Mouse (Mus musculus) left cerebral cortex, adult 2 months (tissue): ENCODE results near the gene Psmd7. TPM values are rescaled to one million over a fixed set of nuclear protein-coding genes. Genes with fewer than 3 reads are reported as not detected.
A peak's percentile ranks its signal among the peaks of the same experiment; 100 is the strongest.

Experiments used
- DNase-seq, 2 experiments: peaks; one replicate each; pipeline ENCODE4 v3.0.0; 2021 to 2022; ENCODE audit warnings: low spot score in 2 of 2, mixed read lengths in 1 of 2; ENCODE audit errors: extremely low spot score in 1 of 2
- H3K27ac ChIP-seq: fragments of 200-600 bp; 2 replicates; pipeline ENCODE4 v1.8.1; 2022
- H3K4me3 ChIP-seq: fragments of 200-600 bp; 2 replicates; pipeline ENCODE4 v1.8.1; 2022
- CTCF ChIP-seq: fragments of 200-600 bp; IDR thresholded peaks from 2 replicates; pipeline ENCODE4 v1.8.1; 2022; ENCODE audit warnings: antibody characterized with exemption, mild to moderate bottlenecking, moderate library complexity
- intact Hi-C: fragments of 180-260 bp; cut with DNase I; formaldehyde crosslinking; loops from one replicate; pipeline ENCODE4 v1.15.1; 2025
- total RNA-seq, 2 experiments: library from RNA; stranded (reverse); gene quantifications; 2 replicates each; pipeline ENCODE4 v1.2.3; 2021

Gene Psmd7
- total RNA-seq, 2 experiments from 2014 or later, result 104 to 111 TPM

DNA sequence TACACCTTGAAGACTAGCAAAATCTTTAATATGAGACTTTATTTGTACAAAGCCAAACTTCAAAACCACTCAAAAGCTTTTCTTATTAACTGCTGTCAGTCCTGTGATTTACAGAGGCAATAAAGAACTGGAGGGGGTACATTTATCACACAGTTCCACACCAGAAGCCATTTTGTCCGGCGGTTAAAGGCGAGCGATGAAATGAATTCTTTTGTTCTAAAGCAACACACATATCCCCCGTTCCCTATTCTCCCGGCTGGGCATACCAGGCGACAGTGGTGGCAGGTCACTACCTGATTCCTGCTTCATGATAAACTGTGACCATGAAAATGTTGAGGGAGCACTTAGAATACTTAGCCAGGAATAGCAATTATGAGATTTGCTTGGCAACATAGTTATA, 20.5 kb upstream of the Psmd7 start:
- no peak overlapping the region for H3K27ac ChIP-seq
- intact Hi-C loops, result loop anchor here (10.0 kb wide), 3 partner anchors 206 to 346 kb away; no protein-coding TSS in a partner anchor
- no peak for DNase-seq
- no peak overlapping the region for H3K4me3 ChIP-seq
- no peak for TF ChIP-seq CTCF

DNA sequence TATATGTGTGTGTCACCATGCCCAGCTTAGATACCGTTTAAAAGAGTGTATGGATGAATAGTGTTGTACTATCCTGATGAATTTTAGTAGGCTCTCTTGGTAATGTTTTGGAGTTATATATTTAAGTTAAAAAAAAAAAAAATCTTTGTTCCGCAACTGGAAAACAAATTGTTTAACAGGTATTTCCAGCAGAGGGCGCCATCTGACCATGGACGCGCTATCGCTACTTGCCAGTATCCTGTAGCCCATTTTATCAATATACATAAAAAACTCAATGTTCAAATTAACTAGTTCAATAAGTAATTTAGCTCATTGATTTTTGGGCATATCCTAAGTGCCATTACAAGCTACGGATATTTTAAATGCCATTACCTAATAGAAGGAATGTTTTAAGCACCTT, 14.8 kb upstream of the Psmd7 start:
- intact Hi-C loops, result loop anchor here (2.0 to 10.0 kb wide), 6 partner anchors 82 to 1814 kb away; no protein-coding TSS in a partner anchor
- no peak overlapping the region for H3K4me3 ChIP-seq
- peak; percentile 57 to 61 for DNase-seq
- peak; percentile 93 for TF ChIP-seq CTCF
- H3K27ac ChIP-seq, result no peak overlapping the region

DNA sequence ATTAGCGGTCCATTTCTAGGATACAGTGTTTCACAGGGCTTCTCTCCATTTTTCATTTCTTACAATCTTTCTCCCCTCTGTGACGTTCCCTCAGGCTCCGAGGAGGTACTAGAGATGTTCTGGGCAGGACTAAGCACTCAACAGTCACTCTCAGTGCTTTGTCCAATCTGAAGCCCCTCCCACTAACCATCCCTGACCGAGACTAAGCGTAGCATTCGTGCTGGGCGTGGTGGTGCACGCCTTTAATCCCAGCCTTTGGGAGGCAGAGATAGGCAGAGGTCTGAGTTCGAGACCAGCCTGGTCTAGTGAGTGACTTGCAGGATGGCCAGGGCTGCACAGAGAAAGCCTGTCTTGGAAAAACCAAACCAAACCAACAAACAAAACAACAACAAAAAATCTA, 11.4 kb upstream of the Psmd7 start:
- no peak overlapping the region for H3K4me3 ChIP-seq
- no peak overlapping the region for H3K27ac ChIP-seq
- DNase-seq, result no peak
- intact Hi-C loops, result loop anchor here (5.0 to 10.0 kb wide), 5 partner anchors 215 to 1818 kb away; no protein-coding TSS in a partner anchor
- TF ChIP-seq CTCF, result no peak

DNA sequence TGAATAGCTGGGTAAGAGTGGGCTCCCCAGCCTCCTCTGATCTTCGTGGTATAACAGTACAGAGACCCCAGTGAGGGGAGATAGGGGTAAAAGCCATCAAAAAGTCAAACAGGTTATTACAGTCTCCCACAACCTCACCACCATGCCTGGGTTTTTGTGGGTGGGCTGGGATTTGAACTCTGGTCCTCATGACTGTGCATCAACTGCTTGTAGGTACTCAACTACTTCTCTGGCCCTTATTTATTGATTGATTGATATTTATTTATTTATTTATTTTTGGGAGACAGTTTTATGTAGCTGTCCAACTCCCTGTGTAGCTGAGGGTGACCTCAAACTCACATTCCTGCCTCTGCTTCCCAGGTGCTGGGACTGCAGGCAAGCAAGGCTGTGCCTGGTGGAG, 9.5 kb upstream of the Psmd7 start:
- no peak for DNase-seq
- Histone ChIP-seq H3K4me3 (no peak overlapping the region), H3K27ac (no peak overlapping the region)
- intact Hi-C loops, result no loop called here
- TF ChIP-seq CTCF, result no peak

DNA sequence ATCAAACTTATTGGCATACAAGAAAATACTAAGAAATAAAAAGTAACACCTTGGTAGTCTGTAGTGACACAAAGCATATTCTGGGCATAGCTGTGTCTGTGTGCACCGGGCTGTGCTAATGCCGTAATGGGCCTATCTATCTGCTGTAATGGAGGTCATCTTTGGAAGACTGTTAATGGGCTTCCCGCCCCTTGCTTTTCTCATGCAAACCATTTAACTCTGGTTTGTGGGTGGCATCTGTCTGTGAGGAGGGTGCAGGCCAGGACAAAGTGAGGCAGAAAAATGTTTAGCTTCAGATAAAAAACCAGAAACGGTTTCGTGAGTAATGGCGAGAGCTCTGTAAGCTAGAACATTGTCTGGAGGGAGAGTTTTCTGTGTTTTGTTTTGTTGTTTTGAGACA, 6.6 kb upstream of the Psmd7 start:
- intact Hi-C loops, result no loop called here
- no peak for DNase-seq
- H3K27ac ChIP-seq, result no peak overlapping the region
- TF ChIP-seq CTCF, result no peak
- H3K4me3 ChIP-seq, result no peak overlapping the region

DNA sequence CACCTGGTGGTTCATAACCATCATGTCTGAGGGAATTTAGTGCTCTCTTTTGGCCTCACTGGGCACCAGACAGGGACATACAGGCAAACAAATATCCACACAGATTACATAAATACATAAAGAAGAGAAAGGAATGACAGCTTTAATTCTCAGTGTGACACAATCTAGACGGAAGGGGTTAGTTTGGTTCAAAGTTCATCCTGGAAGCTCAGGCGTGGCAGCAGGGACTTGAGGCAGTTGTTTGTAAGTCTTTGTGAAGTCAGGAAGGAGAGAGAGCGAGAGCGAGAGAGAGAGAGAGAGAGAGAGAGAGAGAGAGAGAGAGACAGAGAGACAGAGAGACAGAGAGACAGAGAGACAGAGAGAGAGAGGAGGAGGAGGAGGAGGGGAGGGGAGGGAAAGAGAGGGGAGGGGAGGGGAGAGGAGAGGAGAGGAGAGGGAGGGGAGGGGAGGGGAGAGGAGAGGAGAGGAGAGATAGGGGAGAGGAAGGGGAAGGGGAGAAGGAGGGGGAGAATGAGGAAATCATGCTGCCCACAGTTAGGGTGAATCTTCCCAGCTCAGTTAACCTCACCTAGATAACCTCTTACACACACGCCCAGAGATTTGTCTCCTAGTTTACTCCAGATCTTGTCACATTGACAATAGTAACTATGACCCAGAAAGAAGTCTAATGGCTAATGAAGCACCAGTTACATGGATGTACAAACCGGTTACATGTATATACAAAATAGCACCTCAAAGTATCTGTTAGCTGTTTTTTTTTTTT, 5.9 kb upstream of the Psmd7 start:
- no peak overlapping the region for H3K4me3 ChIP-seq
- intact Hi-C loops, result no loop called here
- TF ChIP-seq CTCF, result no peak

DNA sequence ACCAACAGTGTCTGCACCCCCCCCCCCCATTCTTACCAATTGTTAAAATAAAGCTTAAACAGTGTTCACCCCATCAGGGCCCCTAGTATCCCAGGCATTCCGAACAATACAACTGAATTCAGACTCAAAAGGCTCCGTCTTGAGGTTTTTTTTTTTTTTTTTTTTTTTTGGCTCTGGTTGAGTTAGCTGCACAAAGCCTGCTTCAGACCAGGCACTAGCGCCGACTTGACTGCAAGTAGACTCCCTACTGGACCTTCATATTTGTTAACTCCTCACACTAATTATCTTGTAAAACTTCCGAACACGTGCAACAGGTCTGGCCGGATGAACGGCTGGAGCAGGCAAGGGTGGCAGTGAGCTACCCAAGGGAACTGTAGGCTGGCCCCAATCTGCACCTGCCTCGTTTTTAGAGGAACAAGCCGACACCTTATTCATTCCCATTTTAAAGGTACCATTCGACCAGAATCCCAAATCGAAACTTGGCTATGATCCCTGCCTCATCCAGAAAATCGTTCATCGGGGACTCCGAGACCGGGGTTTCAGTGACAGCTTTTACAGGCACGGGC, 752 bp downstream of the Psmd7 start:
- Histone ChIP-seq H3K27ac (peak overlapping the region; percentile 99), H3K4me3 (peak overlapping the region; percentile 80)
- no peak for TF ChIP-seq CTCF
- no peak for DNase-seq
- intact Hi-C loops, result no loop called here

More for the DNA sequence above, 5.9 kb upstream of the Psmd7 start:
- no peak overlapping the region for H3K27ac ChIP-seq
- DNase-seq, result no peak

DNA sequence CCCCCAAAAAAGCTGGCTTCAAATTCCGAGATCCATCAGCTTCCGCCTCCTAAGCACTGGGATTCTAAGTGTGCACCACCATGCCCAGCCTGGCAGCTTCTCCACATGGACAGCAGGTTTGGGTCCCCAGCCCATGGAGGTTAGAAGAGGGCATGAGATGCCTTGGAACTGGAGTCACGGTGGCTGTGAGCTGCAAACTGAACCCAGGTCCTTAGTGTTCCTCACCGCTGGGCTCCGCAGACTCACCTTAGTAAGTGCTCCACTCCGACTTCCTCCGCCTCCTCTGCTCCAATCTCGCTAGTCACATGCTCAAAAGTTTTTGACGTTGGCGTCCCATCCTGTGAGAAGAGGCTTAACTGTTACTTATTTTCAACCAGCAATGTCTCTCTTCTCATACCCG, 6.1 kb downstream of the Psmd7 start:
- H3K27ac ChIP-seq, result no peak overlapping the region
- no peak for TF ChIP-seq CTCF
- no peak for DNase-seq
- no peak overlapping the region for H3K4me3 ChIP-seq
- intact Hi-C loops, result no loop called here

DNA sequence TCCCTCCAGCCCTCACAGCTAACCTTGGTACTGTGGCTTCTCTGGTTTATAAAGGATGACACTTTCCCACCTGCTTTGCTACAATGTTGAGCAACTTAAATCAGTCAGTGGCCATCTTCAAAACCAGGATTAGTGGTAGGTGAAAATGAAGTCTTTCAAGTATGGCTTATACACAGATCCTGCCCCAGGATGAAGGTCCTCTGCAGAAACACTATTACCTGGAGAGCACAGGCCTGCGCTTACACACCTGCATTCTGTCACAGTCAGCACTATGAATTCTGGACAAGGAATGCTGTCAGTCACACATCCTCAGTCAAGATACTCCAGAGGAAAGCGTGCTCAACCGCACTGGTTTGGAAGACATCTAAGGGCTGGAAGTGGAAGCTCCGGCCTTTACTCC, 6.7 kb downstream of the Psmd7 start:
- no peak for DNase-seq
- intact Hi-C loops, result no loop called here
- no peak overlapping the region for H3K4me3 ChIP-seq
- no peak for TF ChIP-seq CTCF
- H3K27ac ChIP-seq, result no peak overlapping the region

DNA sequence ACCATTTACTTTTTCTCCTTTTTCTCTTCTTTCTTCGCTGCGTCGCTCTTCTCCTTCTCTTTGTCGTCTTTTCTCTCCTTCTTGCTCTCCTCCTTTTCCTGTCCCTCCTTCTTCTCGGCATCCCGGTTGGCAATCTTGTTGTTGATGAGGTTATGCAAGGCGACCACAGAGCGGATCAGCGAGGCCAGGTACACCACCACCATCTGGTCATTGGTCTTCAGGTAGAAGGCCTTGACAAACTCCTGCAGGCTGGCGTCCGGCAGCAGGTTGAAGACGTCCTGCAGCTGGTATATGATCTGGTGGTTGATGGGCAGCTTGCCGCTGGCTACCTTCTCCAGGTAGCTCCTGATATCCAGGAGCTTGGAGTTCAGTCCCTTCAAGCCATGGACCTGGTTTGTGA, 7.4 kb downstream of the Psmd7 start:
- no peak for TF ChIP-seq CTCF
- DNase-seq, result no peak
- intact Hi-C loops, result no loop called here
- no peak overlapping the region for H3K4me3 ChIP-seq
- H3K27ac ChIP-seq, result no peak overlapping the region

DNA sequence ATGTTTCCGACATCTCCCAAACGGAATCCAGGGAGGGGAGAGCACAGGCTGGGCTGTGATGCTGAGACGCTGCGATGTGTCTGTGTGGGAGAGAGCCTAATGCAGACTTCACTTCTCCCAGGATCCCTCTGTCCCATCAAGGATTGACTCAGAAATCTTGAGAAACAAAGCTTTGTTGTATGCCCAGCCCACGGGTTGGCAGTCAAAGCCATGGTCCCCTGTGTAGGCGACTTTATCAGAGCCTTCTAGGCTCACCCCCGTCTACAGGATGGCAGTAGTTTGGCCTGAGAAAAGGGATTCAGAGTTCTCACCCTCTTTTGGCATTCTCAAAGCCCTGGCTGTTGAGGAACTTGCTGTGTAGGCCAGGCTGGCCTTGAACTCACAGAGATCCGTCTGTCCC, 9.7 kb downstream of the Psmd7 start:
- intact Hi-C loops, result loop anchor here (10.0 kb wide), 1 partner anchor 484 kb away; the partner anchor contains the start of gene Terf2
- Histone ChIP-seq H3K4me3 (no peak overlapping the region), H3K27ac (no peak overlapping the region)
- DNase-seq, result no peak
- TF ChIP-seq CTCF, result no peak

DNA sequence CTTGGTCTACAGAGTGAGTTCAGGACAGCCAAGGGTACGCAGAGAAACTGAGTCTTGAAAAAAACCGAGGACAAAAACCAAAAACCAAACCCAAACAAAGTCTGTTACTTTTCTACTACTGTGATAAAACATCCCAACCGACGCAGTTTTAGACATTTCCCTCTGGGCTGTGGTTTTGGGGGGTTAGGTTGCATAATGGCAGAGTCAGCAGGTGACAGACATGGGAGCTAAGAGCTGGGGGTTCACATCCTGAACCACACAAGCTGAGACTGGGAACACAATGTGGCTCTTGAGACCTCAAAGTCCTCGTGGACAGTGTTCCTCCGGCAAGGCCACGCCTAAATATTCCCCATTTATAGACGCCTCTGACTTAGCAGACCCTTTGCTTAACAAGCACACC, 10.1 kb downstream of the Psmd7 start:
- DNase-seq, result no peak
- TF ChIP-seq CTCF, result no peak
- intact Hi-C loops, result loop anchor here (10.0 kb wide), 1 partner anchor 483 kb away; the partner anchor contains the start of gene Terf2
- no peak overlapping the region for H3K27ac ChIP-seq
- H3K4me3 ChIP-seq, result no peak overlapping the region

DNA sequence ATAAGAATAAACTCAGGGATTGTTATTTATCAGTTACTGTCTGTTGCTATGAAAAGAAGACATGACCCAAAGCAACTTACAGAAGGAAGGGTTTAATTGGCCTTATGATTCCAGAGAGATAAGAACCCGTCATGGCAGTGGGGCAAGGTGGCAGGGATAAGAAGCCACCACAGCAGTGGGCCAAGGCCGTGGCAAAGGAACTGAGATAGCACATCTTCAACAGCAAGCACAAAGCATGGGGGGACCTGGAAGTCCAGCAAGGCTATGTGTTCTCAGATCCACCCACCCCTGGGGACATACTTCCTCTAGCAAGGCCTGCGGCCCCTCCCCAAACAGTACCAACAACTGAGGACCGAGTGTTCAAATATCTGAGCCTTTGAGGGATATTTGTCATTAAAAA, 10.6 kb downstream of the Psmd7 start:
- intact Hi-C loops, result loop anchor here (10.0 kb wide), 1 partner anchor 483 kb away; the partner anchor contains the start of gene Terf2
- TF ChIP-seq CTCF, result no peak
- no peak overlapping the region for H3K27ac ChIP-seq
- no peak overlapping the region for H3K4me3 ChIP-seq
- no peak for DNase-seq
